Mouse (Mus musculus) ES-E14 (cell line): ENCODE measurements around the gene H2afz. TPM values are rescaled to one million over a fixed set of nuclear protein-coding genes. Genes with fewer than 3 reads are reported as not detected.
"Not testable (repeated sequence)": the region's sequence is repeated elsewhere in the genome, so short reads cannot be mapped to it uniquely, and the experiment has no call there.

ENCODE experiments used
- DNase-seq: peaks from one replicate; pipeline ENCODE4 v3.0.0-alpha.2; 2013; ENCODE audit warnings: low read depth, low spot score
- H3K27ac ChIP-seq: 2 replicates; pipeline ENCODE4 v1.5.1; 2012; ENCODE audit warnings: low read depth, mild to moderate bottlenecking, low read length, moderate library complexity, mixed read lengths; ENCODE audit not compliant: poor library complexity, insufficient read depth, severe bottlenecking
- H3K36me3 ChIP-seq: 2 replicates; pipeline ENCODE4 v1.6.1; 2012; ENCODE audit warnings: mild to moderate bottlenecking, low read length, moderate library complexity, mixed read lengths; ENCODE audit not compliant: control insufficient read depth, poor library complexity, insufficient read depth, severe bottlenecking
- H3K4me1 ChIP-seq, 2 experiments: fragments of 150-350 bp in 1 of 2; sonication (generic) in 1 of 2; 2 replicates each; pipeline ENCODE4 v1.6.1; 2012; ENCODE audit warnings: low read length in 2 of 2, mild to moderate bottlenecking in 1 of 2, mixed read lengths in 1 of 2; ENCODE audit not compliant: control insufficient read depth in 2 of 2, insufficient read depth in 2 of 2, poor library complexity in 1 of 2
- H3K4me3 ChIP-seq, 2 experiments: fragments of 150-350 bp in 1 of 2; sonication (generic) in 1 of 2; 2 replicates each; pipeline ENCODE4 v1.5.1; 2012; ENCODE audit warnings: low read length in 2 of 2, low read depth in 1 of 2, mild to moderate bottlenecking in 1 of 2, mixed read lengths in 1 of 2; ENCODE audit not compliant: insufficient read depth in 1 of 2, poor library complexity in 1 of 2, severe bottlenecking in 1 of 2
- H3K9ac ChIP-seq: 2 replicates; pipeline ENCODE4 v1.6.1; 2012; ENCODE audit warnings: low read depth, mild to moderate bottlenecking, low read length, mixed read lengths; ENCODE audit not compliant: poor library complexity, insufficient read depth, severe bottlenecking
- H3K9me3 ChIP-seq: fragments of 150-350 bp; sonication (generic); 2 replicates; pipeline ENCODE4 v1.6.1; 2012; ENCODE audit warnings: low read depth, mild to moderate bottlenecking, low read length; ENCODE audit not compliant: control insufficient read depth, insufficient read depth
- CHD2 ChIP-seq: IDR thresholded peaks from 2 replicates; pipeline ENCODE4 v1.6.1; 2014; ENCODE audit warnings: mild to moderate bottlenecking, low read depth, low read length, inconsistent platforms
- HCFC1 ChIP-seq: IDR thresholded peaks from 2 replicates; pipeline ENCODE4 v1.6.1; 2012; ENCODE audit warnings: low read length, inconsistent platforms, borderline replicate concordance; ENCODE audit not compliant: insufficient read depth
- MAFK ChIP-seq: IDR thresholded peaks from 2 replicates; pipeline ENCODE4 v1.6.1; 2014; ENCODE audit warnings: mild to moderate bottlenecking, low read depth, low read length, inconsistent platforms; ENCODE audit not compliant: insufficient read depth
- ZC3H11A ChIP-seq: IDR thresholded peaks from 2 replicates; pipeline ENCODE4 v1.6.1; 2012; ENCODE audit warnings: low read depth, mild to moderate bottlenecking, inconsistent platforms, low read length, borderline replicate concordance
- ZNF384 ChIP-seq: IDR thresholded peaks from 2 replicates; pipeline ENCODE4 v1.6.1; 2012; ENCODE audit warnings: low read depth, low read length, inconsistent platforms
- in situ Hi-C, 2 experiments: fragments of 600-800 bp; cut with MboI; formaldehyde crosslinking; loops; one replicate each; pipeline ENCODE4 v1.15.1; 2025; ENCODE audit warnings: low sequenced_read_pairs in 2 of 2, inconsistent platforms in 1 of 2; ENCODE audit not compliant: unreplicated experiment in 2 of 2
- total RNA-seq: library from RNA; depleted of rRNA; stranded (reverse); fragments of 300-350 nt; gene quantifications from 2 replicates; pipeline ENCODE4 v1.2.3, GENCODE M21; 2012; rRNA removed

The H2afz gene
- total RNA-seq, 1 experiment = 1,847 TPM

- no peaks in the 10 kb centered on the region for H3K36me3 ChIP-seq
- TF ChIP-seq ZC3H11A (no peak), MAFK (no peak), ZNF384 (no peak)
- H3K4me3 ChIP-seq = no peak overlapping the region
- no peaks in the 10 kb centered on the region for H3K4me1 ChIP-seq
- DNase-seq = no peak
- H3K9me3 ChIP-seq = no peaks in the 10 kb centered on the region
- H3K27ac ChIP-seq = no peak overlapping the region
- H3K9ac ChIP-seq = no peak overlapping the region
- in situ Hi-C loops = no loop called here
Measured at GRCm38 (mm10) chr3:137896867-137897266, 32.6 kb downstream of the H2afz start.

DNA sequence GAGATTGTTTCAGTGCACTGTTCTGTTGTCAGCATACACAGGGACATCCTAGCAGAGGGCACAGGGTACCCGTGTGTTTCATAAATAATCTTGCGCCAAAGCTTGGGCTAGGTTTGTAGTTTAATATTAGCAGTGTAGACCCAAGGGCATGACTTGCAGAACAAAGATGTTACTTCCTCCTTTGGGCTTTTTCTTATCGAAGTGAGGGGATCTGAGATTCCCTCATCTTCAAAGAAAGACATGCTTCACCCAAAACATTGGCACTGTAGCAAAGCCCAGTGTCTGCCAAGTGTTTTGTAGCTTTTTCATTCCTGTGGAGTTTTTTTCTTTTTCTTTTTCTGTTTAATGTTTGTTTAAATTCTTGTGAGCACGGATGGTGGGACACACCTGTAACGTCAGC lies 33.4 kb downstream of the H2afz start:
- TF ChIP-seq HCFC1 (no peak), MAFK (no peak), CHD2 (no peak), ZC3H11A (no peak), ZNF384 (no peak)
- Histone ChIP-seq H3K9ac (no peak overlapping the region), H3K27ac (no peak overlapping the region), H3K9me3 (no peaks in the 10 kb centered on the region), H3K4me1 (no peaks in the 10 kb centered on the region), H3K36me3 (no peaks in the 10 kb centered on the region), H3K4me3 (no peak overlapping the region)
- no peak for DNase-seq
- in situ Hi-C loops = no loop called here

DNA sequence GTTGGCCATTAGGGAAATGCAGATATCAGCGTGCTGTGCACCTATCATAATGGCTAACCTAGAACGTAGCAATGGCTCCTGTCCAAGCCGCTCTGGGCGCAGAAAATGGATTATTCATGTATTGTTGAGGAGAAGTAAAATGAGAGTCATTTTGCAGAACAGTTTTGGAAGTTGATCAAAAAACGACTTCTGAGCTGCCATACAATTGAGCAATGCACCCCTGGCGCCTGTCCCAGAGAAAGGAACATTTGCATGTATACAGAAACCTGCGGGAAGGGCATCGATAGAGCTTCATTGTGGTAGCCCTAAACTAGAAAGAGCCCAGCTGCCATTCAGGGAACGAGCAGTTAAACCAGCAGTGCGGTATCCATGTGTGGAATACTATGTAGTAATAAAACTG lies 35.9 kb downstream of the H2afz start:
- no peak for DNase-seq
- no peak overlapping the region for H3K27ac ChIP-seq
- in situ Hi-C loops = no loop called here

GRCm38 (mm10) chr3:137913093-137913492 lies 48.8 kb downstream of the H2afz start:
- in situ Hi-C loops = no loop called here
- TF ChIP-seq MAFK = no peak
- no peak for TF ChIP-seq CHD2
- no peak for TF ChIP-seq ZNF384
- no peak for TF ChIP-seq ZC3H11A
- TF ChIP-seq HCFC1 = no peak

More for the DNA sequence above, 35.9 kb downstream of the H2afz start:
- Histone ChIP-seq H3K36me3 (no peaks in the 10 kb centered on the region), H3K4me3 (no peak overlapping the region), H3K9me3 (no peaks in the 10 kb centered on the region), H3K4me1 (no peaks in the 10 kb centered on the region), H3K9ac (no peak overlapping the region)
- TF ChIP-seq HCFC1 = no peak
- TF ChIP-seq ZNF384 = no peak
- TF ChIP-seq CHD2 = no peak
- no peak for TF ChIP-seq MAFK
- TF ChIP-seq ZC3H11A = no peak

GRCm38 (mm10) chr3:137914567-137914966 lies 50.3 kb downstream of the H2afz start:
- H3K4me1 ChIP-seq, H3K4me3 ChIP-seq, H3K9me3 ChIP-seq, H3K36me3 ChIP-seq, DNase-seq, H3K27ac ChIP-seq, H3K9ac ChIP-seq, in situ Hi-C loops: not testable (repeated sequence)
- 0 out of 2 replicates have a peak, but pooled peaks have one; percentile 54 for TF ChIP-seq ZNF384

More at GRCm38 (mm10) chr3:137913093-137913492, 48.8 kb downstream of the H2afz start:
- no peaks in the 10 kb centered on the region for H3K36me3 ChIP-seq
- peaks cover 0 to 4% of the 10 kb centered on the region in 2 experiments; a peak in 1 of 4 replicates for H3K4me1 ChIP-seq
- no peak overlapping the region for H3K9ac ChIP-seq
- no peaks in the 10 kb centered on the region for H3K9me3 ChIP-seq
- H3K27ac ChIP-seq = no peak overlapping the region
- no peak for DNase-seq
- no peak overlapping the region for H3K4me3 ChIP-seq

Other genes starting within 250 kb of the H2afz start
- gene Ddit4l, start 242.9 kb upstream of the H2afz start, total RNA-seq = 10.4 and 11.2 TPM in 2 replicates
- gene Gm21962, start 193.0 kb upstream of the H2afz start, total RNA-seq = 0.62 and 1.5 TPM in 2 replicates
- gene Dnajb14, start 3.2 kb downstream of the H2afz start, total RNA-seq = 4.8 and 5.1 TPM in 2 replicates
- 39.3 and 41.4 TPM in 2 replicates for gene Lamtor3, start 54.0 kb downstream of the H2afz start, total RNA-seq
- 6.8 and 11.5 TPM in 2 replicates for gene Dapp1, start 117.1 kb downstream of the H2afz start, total RNA-seq
- gene 1110002E22Rik, start 200.6 kb downstream of the H2afz start, total RNA-seq = under 0.01 and 0.05 TPM in 2 replicates
- gene Gm5105, start 202.9 kb downstream of the H2afz start, total RNA-seq = not detected in 2 replicates